Mouse (Mus musculus) intestine, postnatal 0 days (tissue): ENCODE results near the gene Chd3. TPM values are rescaled to one million over a fixed set of nuclear protein-coding genes. Genes with fewer than 3 reads are reported as not detected.
A peak's percentile ranks its signal among the peaks of the same experiment; 100 is the strongest.

Source experiments
- ATAC-seq: fragments of 200-750 bp; cut with Nextera tagmentation; 2 replicates; pipeline ENCODE4 v1.8.0; 2017; ENCODE audit warnings: mild to moderate bottlenecking, moderate TSS enrichment, moderate library complexity
- H3K27ac ChIP-seq: fragments of 300-500 bp; sonication (generic); 2 replicates; pipeline ENCODE4 v1.5.1; 2014; ENCODE audit warnings: mild to moderate bottlenecking, low read depth, low read length, moderate library complexity
- H3K27me3 ChIP-seq: fragments of 300-500 bp; sonication (generic); replicated peaks from 2 replicates; pipeline ENCODE4 v1.6.1; 2014; ENCODE audit warnings: low read length, mixed read lengths; ENCODE audit not compliant: control insufficient read depth, insufficient read depth
- H3K36me3 ChIP-seq: fragments of 300-500 bp; sonication (generic); 2 replicates; pipeline ENCODE4 v1.6.1; 2014; ENCODE audit warnings: mild to moderate bottlenecking, moderate library complexity; ENCODE audit not compliant: control insufficient read depth, insufficient read depth
- H3K4me1 ChIP-seq: fragments of 300-500 bp; sonication (generic); replicated peaks from 2 replicates; pipeline ENCODE4 v1.6.1; 2014; ENCODE audit warnings: antibody characterized with exemption, low read length, mixed read lengths; ENCODE audit not compliant: control insufficient read depth, insufficient read depth
- H3K4me2 ChIP-seq: fragments of 300-500 bp; sonication (generic); replicated peaks from 2 replicates; pipeline ENCODE4 v1.6.1; 2014; ENCODE audit warnings: low read depth, mild to moderate bottlenecking, moderate library complexity
- H3K4me3 ChIP-seq: fragments of 300-500 bp; sonication (generic); 2 replicates; pipeline ENCODE4 v1.5.1; 2014; ENCODE audit warnings: low read depth, low read length
- H3K9ac ChIP-seq: fragments of 300-500 bp; sonication (generic); 2 replicates; pipeline ENCODE4 v1.6.1; 2014; ENCODE audit warnings: mild to moderate bottlenecking, low read depth, low read length
- H3K9me3 ChIP-seq: fragments of 300-500 bp; sonication (generic); 2 replicates; pipeline ENCODE4 v1.6.1; 2016; ENCODE audit warnings: mixed run types; ENCODE audit not compliant: control insufficient read depth
- CTCF ChIP-seq: sonication (generic); IDR thresholded peaks from 2 replicates; pipeline ENCODE4 v1.5.1; 2016; ENCODE audit warnings: low read depth, mild to moderate bottlenecking, control low read depth, antibody characterized with exemption, moderate library complexity
- WGBS: fragments of 180-500 bp; shearing (Covaris S2); extraction: QIAGEN DNeasy Blood & Tissue Kit; methylation state at CpG from one replicate; pipeline ENCODE4 v1.1.7; 2014; 5-methylcytosine and 5-hydroxymethylcytosine counted together
- polyA plus RNA-seq: library from polyadenylated mRNA; unstranded; fragments of >200 nt; fragmentation: Nextera tagmentation; extraction: Ambion mirVana; gene quantifications from 2 replicates; pipeline ENCODE4 v1.2.1, GENCODE M21; 2015

Chd3 gene
- polyA plus RNA-seq, 1 experiment from 2014 or later: 19.4 TPM

DNA sequence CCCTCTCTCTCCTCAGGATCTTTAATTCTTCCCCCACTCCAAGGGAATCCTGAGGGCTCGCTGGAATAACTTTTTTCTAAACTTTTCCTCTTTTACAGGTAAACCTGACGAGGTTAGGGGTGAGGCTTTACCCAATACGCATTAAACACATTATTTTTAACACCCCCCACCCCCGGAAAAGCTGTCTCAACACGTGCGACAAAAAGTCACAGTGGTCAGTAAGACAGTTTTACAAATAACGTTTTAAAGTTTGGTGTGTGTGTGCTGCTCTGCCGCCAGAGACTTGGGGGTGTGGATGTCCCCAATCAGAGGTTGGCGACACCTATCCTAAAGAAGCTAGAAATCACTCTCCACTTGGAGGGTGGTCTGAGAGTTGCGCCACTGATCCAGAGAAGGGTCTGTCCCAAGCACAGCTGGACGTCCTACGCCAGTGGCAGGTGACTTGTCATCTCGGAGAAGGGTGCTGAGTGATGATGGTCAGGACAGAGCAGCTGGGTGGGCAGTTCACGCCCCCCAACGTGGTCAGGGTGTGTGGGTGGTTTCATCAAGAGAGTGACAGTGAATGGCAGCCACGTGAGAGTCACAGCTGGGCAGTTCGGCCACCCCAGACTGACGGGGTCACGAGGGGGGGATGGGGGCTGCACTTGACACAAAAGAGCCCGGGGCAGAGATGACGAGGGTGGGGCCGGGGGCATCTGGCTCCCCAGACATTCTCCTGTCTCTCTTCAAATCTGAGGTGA lies 1.4 kb downstream of the Chd3 start:
- Histone ChIP-seq H3K4me1 (peaks cover 29% of the 10 kb centered on the region), H3K27ac (peak overlapping the region; percentile 99), H3K9ac (peak overlapping the region; percentile 97), H3K27me3 (no peaks in the 10 kb centered on the region), H3K9me3 (no peaks in the 10 kb centered on the region), H3K4me3 (peak overlapping the region; percentile 96), H3K36me3 (peaks cover 3% of the 10 kb centered on the region; the same call in 1 of the 2 replicates), H3K4me2 (peak overlapping the region; percentile 95)
- no peak for ATAC-seq
- no peak for TF ChIP-seq CTCF
- 1% methylated on average over 22 of the region's 22 CpGs for WGBS

DNA sequence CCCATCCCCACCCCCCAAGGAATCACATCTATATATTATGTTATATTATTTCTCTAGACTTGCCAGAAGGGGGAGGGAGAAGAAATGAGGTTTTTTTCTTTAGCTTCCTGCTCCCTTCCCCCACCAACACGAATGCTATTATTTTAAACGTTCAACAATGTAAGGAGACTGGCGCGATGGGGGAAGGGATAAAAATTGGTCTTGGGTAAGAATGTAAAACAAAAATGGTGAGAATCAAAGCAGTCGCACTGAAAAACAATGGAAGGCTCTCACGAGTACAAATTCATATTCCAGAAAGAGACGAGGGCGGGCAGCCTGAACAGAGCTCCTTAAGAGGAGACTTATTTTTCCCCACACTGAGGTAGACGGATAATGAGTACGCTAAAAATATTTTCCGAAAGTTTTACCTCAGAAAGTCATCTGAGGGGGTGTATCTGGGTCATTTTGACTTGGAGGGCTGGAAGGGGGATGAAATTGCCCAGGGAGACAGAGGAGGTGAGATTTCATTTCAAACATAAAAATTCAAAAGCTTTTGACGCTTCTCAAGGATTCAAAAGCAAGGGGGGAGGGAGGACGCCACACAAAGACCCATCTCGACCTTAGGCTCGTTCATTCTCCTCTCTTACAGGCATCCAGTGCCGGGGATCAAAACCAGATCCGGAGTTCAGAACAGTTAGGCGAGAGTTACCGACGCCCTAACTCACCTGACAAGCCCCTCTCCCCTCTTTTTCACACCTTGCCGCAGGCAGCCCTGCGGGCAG lies 2.2 kb downstream of the Chd3 start:
- Histone ChIP-seq H3K4me2 (peak overlapping the region; percentile 95), H3K9ac (peak overlapping the region; percentile 97), H3K36me3 (peaks cover 5% of the 10 kb centered on the region), H3K4me3 (peak overlapping the region; percentile 96), H3K4me1 (peaks cover 29% of the 10 kb centered on the region), H3K9me3 (no peaks in the 10 kb centered on the region), H3K27ac (peak overlapping the region; percentile 99), H3K27me3 (no peaks in the 10 kb centered on the region)
- TF ChIP-seq CTCF: peak; percentile 12; the same call in 1 of the 2 replicates
- ATAC-seq: no peak
- WGBS: under 1% methylated on average over 22 of the region's 22 CpGs

DNA sequence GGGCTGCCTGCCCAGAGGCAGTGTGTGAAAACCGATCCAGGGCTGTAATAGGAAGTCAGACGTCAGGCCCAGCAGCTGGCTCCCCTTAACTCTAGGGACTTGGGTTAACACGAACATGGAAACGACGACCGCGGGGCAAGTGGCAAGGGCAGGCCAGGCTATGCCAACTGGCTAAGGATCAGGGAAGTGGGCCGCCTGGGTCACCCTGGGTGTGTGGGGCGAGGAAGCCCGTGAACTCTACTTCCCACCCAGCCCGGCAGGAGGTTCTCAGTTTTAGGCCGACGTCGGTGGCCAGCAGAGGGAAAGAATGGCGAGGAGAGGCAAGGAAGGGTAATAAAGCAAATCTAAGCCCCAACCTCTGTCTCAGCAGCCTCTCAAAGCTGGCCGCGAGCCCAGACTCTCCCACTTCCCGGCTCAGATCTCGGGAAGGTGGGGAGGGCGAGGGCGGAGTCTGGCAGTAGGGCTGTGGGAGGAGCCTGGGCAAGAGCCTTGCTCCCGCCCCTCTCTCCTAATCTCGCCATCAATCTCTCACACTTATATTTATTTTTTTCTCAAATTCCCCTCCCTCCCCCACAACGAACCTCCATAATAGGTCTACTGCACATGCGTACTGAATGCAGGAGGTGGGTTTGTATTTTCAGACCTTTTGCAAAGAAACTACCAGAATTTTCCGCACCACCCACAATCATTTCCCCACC lies 2.9 kb downstream of the Chd3 start:
- Histone ChIP-seq H3K27me3 (no peaks in the 10 kb centered on the region), H3K4me1 (peaks cover 24% of the 10 kb centered on the region), H3K4me2 (peak overlapping the region; percentile 95), H3K9me3 (no peaks in the 10 kb centered on the region), H3K4me3 (peak overlapping the region; percentile 96), H3K9ac (peak overlapping the region; percentile 63), H3K27ac (peak overlapping the region; percentile 99), H3K36me3 (peaks cover 12% of the 10 kb centered on the region)
- WGBS: under 1% methylated on average over 26 of the region's 26 CpGs
- TF ChIP-seq CTCF: peak; percentile 46
- ATAC-seq: peak; percentile 75

DNA sequence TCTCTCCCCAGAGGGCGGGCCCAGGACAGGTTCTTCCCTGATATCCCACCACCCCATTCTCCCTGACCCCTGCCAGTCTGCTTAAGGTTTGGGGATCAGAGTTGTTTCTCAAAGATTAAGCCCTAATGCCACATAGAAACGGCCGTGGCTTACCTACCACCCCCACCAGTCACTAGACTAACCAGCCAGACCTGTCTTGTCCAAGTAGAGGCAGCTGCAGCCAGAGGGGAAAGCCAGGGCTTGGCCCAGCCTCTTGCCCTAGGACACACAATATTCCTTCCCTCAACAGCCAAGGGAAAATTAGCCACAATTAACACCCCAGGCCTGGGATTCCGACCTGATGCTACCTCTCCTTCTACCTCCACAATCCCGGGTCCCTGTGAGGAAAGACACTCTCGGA lies 3.5 kb downstream of the Chd3 start:
- no peak for ATAC-seq
- Histone ChIP-seq H3K4me3 (peak overlapping the region; percentile 96), H3K4me2 (peak overlapping the region; percentile 95), H3K9ac (peak overlapping the region; percentile 63), H3K27me3 (no peaks in the 10 kb centered on the region), H3K4me1 (peaks cover 22% of the 10 kb centered on the region), H3K36me3 (peaks cover 18% of the 10 kb centered on the region), H3K9me3 (no peaks in the 10 kb centered on the region), H3K27ac (peak overlapping the region; percentile 99)
- WGBS: 16% methylated on average over 6 of the region's 6 CpGs
- no peak for TF ChIP-seq CTCF

DNA sequence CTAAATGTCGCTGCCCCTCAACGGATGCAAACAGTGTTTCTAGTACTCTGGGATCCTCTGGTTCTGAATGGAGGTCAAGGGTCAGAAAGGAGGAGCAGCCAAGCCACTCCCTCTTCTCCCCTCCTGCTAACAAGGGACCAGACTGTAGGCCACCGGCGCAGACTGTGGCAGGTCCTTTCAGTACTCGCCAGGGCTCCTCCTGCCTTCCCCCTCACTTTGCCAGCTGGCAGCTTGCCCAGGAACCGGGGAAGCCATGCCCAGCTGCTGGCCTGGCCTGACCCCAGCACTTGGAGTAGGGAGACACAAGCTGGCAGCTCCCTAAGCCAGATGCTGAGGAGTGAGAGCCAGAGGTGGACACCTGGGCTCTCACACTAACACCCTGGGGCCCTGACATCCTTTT lies 4.3 kb downstream of the Chd3 start:
- peaks cover 26% of the 10 kb centered on the region for H3K36me3 ChIP-seq
- H3K4me3 ChIP-seq: no peak overlapping the region
- H3K27ac ChIP-seq: peak overlapping the region; percentile 99
- H3K4me2 ChIP-seq: peak overlapping the region; percentile 95
- 5% methylated on average over 6 of the region's 6 CpGs for WGBS
- H3K4me1 ChIP-seq: peaks cover 22% of the 10 kb centered on the region
- H3K9me3 ChIP-seq: no peaks in the 10 kb centered on the region
- no peaks in the 10 kb centered on the region for H3K27me3 ChIP-seq
- 0 out of 2 replicates have a peak overlapping the region, but pooled peaks have one; percentile 12 for H3K9ac ChIP-seq
- peak; percentile 15; the same call in 1 of the 2 replicates for TF ChIP-seq CTCF
- peak; percentile 69 for ATAC-seq

DNA sequence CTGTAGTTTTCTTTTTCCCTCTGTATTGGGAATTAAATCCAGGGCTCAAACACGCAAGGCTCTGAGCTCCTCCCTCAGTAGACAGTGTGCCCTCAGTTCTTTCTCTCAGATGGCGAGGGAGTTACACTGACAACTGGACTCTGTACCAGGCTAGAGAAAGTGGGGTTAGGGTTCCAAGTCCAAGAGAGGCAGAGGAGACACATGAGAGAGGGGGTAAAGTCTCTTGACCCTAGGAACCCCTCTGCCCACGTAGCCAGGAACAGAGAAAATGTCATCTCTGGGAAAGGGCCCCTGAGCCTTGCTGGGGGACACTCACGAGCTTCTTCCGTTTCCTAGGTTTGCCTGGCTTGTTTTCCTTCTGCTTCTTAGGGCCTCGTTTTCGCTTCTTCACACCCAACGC lies 4.8 kb downstream of the Chd3 start:
- H3K4me2 ChIP-seq: peak overlapping the region; percentile 95
- no peaks in the 10 kb centered on the region for H3K27me3 ChIP-seq
- no peaks in the 10 kb centered on the region for H3K9me3 ChIP-seq
- 0 out of 2 replicates have a peak overlapping the region, but pooled peaks have one; percentile 12 for H3K4me3 ChIP-seq
- peaks cover 22% of the 10 kb centered on the region for H3K4me1 ChIP-seq
- H3K9ac ChIP-seq: 0 out of 2 replicates have a peak overlapping the region, but pooled peaks have one; percentile 12
- peak; percentile 41 for ATAC-seq
- H3K27ac ChIP-seq: peak overlapping the region; percentile 99
- TF ChIP-seq CTCF: no peak
- WGBS: 23% methylated on average over 8 of the region's 8 CpGs
- H3K36me3 ChIP-seq: peaks cover 31% of the 10 kb centered on the region
